Mouse (Mus musculus) forebrain, embryonic 16.5 days (tissue): Measurements from ENCODE around the gene Txlng. TPM values are rescaled to one million over a fixed set of nuclear protein-coding genes. Genes with fewer than 3 reads are reported as not detected.

Experiments
- ATAC-seq: fragments of 200-750 bp; cut with Nextera tagmentation; 2 replicates; pipeline ENCODE4 v1.8.0; 2017; ENCODE audit warnings: mild to moderate bottlenecking, moderate library complexity
- H3K27ac ChIP-seq: fragments of 300-500 bp; sonication (generic); 2 replicates; pipeline ENCODE4 v1.5.1; 2014; ENCODE audit warnings: low read length, control low read depth
- H3K27me3 ChIP-seq: fragments of 300-500 bp; sonication (generic); replicated peaks from 2 replicates; pipeline ENCODE4 v1.6.1; 2014; ENCODE audit warnings: low read length; ENCODE audit not compliant: control insufficient read depth, insufficient read depth
- H3K36me3 ChIP-seq: fragments of 300-500 bp; sonication (generic); 2 replicates; pipeline ENCODE4 v1.6.1; 2014; ENCODE audit not compliant: control insufficient read depth, insufficient read depth
- H3K4me1 ChIP-seq: fragments of 300-500 bp; sonication (generic); replicated peaks from 2 replicates; pipeline ENCODE4 v1.6.1; 2014; ENCODE audit warnings: low read length; ENCODE audit not compliant: control insufficient read depth, insufficient read depth
- H3K4me2 ChIP-seq: fragments of 300-500 bp; sonication (generic); 2 replicates; pipeline ENCODE4 v1.6.1; 2014; ENCODE audit warnings: mild to moderate bottlenecking, low read length, control low read depth
- H3K4me3 ChIP-seq: fragments of 300-500 bp; sonication (generic); replicated peaks from 2 replicates; pipeline ENCODE4 v1.5.1; 2014; ENCODE audit warnings: mild to moderate bottlenecking, low read length, control low read depth
- H3K9ac ChIP-seq: fragments of 300-500 bp; sonication (generic); replicated peaks from 2 replicates; pipeline ENCODE4 v1.6.1; 2014; ENCODE audit warnings: low read depth, low read length, control low read depth
- H3K9me3 ChIP-seq: fragments of 300-500 bp; sonication (generic); 2 replicates; pipeline ENCODE4 v1.6.1; 2016; ENCODE audit warnings: low read length; ENCODE audit not compliant: control insufficient read depth
- WGBS: fragments of 180-500 bp; shearing (Covaris S2); extraction: QIAGEN DNeasy Blood & Tissue Kit; methylation state at CpG from one replicate; pipeline ENCODE4 v1.1.7; 2014; 5-methylcytosine and 5-hydroxymethylcytosine counted together
- polyA plus RNA-seq: library from polyadenylated mRNA; unstranded; fragments of >200 nt; fragmentation: Nextera tagmentation; extraction: Ambion mirVana; gene quantifications from 2 replicates; pipeline ENCODE4 v1.2.1, GENCODE M21; 2015

Gene Txlng
- polyA plus RNA-seq, 1 experiment from 2014 or later, result 14.9 TPM

- no peak overlapping the region for H3K9ac ChIP-seq
- H3K36me3 ChIP-seq, result no peaks in the 10 kb centered on the region
- WGBS, result 47% methylated on average over 9 of the region's 9 CpGs
- H3K27me3 ChIP-seq, result no peaks in the 10 kb centered on the region
- H3K4me1 ChIP-seq, result peaks cover 7% of the 10 kb centered on the region
- no peak for ATAC-seq
- peak overlapping the region; percentile 61 for H3K4me2 ChIP-seq
- H3K27ac ChIP-seq, result no peak overlapping the region
- no peaks in the 10 kb centered on the region for H3K9me3 ChIP-seq
- peak overlapping the region; percentile 70 for H3K4me3 ChIP-seq
Observed at GRCm38 (mm10) chrX:162761716-162762395, 67.4 kb downstream of the Txlng start.

- no peak for ATAC-seq
- H3K27ac ChIP-seq, result peak overlapping the region; percentile 90
- H3K27me3 ChIP-seq, result no peaks in the 10 kb centered on the region
- 11% methylated on average over 27 of the region's 50 CpGs for WGBS
- H3K4me1 ChIP-seq, result peaks cover 7% of the 10 kb centered on the region
- H3K36me3 ChIP-seq, result no peaks in the 10 kb centered on the region
- H3K4me3 ChIP-seq, result peak overlapping the region; percentile 70
- no peaks in the 10 kb centered on the region for H3K9me3 ChIP-seq
- peak overlapping the region; percentile 68 for H3K9ac ChIP-seq
- H3K4me2 ChIP-seq, result peak overlapping the region; percentile 61
Observed at GRCm38 (mm10) chrX:162760958-162761515, 68.2 kb downstream of the Txlng start.

- Histone ChIP-seq H3K27ac (peak within 1 kb of the TSS; percentile 90), H3K4me2 (peak within 1 kb of the TSS; percentile 61), H3K4me3 (peak within 1 kb of the TSS; percentile 70), H3K27me3 (no peaks in the 10 kb centered on the region), H3K36me3 (no peaks in the 10 kb centered on the region), H3K9me3 (no peaks in the 10 kb centered on the region), H3K9ac (peak within 1 kb of the TSS; percentile 68), H3K4me1 (peaks cover 7% of the 10 kb centered on the region)
- peak; percentile 98 for ATAC-seq
- WGBS, result 32% methylated on average over 44 of the region's 100 CpGs
Observed at GRCm38 (mm10) chrX:162760115-162760942, 68.9 kb downstream of the Txlng start, which contains the start of gene Rbbp7. Rbbp7 (plus strand) TSS chrX:162760402.

GRCm38 (mm10) chrX:162759251-162760114 lies 69.8 kb downstream of the Txlng start:
- Histone ChIP-seq H3K36me3 (no peaks in the 10 kb centered on the region), H3K27ac (peak overlapping the region; percentile 90), H3K27me3 (no peaks in the 10 kb centered on the region), H3K4me1 (peaks cover 7% of the 10 kb centered on the region), H3K4me3 (peak overlapping the region; percentile 46), H3K4me2 (peak overlapping the region; percentile 54), H3K9ac (peak overlapping the region; percentile 59), H3K9me3 (no peaks in the 10 kb centered on the region)
- 23% methylated on average over 29 of the region's 32 CpGs for WGBS
- ATAC-seq, result no peak

GRCm38 (mm10) chrX:162756058-162756457 lies 73.2 kb downstream of the Txlng start:
- Histone ChIP-seq H3K36me3 (no peaks in the 10 kb centered on the region), H3K27me3 (no peaks in the 10 kb centered on the region), H3K4me1 (peaks cover 7% of the 10 kb centered on the region), H3K4me2 (no peak overlapping the region), H3K27ac (no peak overlapping the region), H3K9ac (no peak overlapping the region), H3K4me3 (no peak overlapping the region), H3K9me3 (no peaks in the 10 kb centered on the region)
- ATAC-seq, result no peak
- WGBS, result 28% methylated on average over 7 of the region's 7 CpGs

- no peaks in the 10 kb centered on the region for H3K9me3 ChIP-seq
- H3K4me2 ChIP-seq, result no peak overlapping the region
- ATAC-seq, result no peak
- H3K27ac ChIP-seq, result no peak overlapping the region
- H3K4me1 ChIP-seq, result peaks cover 4% of the 10 kb centered on the region
- no peaks in the 10 kb centered on the region for H3K36me3 ChIP-seq
- H3K9ac ChIP-seq, result no peak overlapping the region
- 93% methylated on average over 4 of the region's 4 CpGs for WGBS
- H3K27me3 ChIP-seq, result no peaks in the 10 kb centered on the region
- no peak overlapping the region for H3K4me3 ChIP-seq
Observed at GRCm38 (mm10) chrX:162754314-162754713, 74.9 kb downstream of the Txlng start.

GRCm38 (mm10) chrX:162752418-162752817 lies 76.8 kb downstream of the Txlng start:
- Histone ChIP-seq H3K27ac (no peak overlapping the region), H3K36me3 (no peaks in the 10 kb centered on the region), H3K4me3 (no peak overlapping the region), H3K9me3 (no peaks in the 10 kb centered on the region), H3K4me2 (no peak overlapping the region), H3K9ac (no peak overlapping the region), H3K4me1 (no peaks in the 10 kb centered on the region), H3K27me3 (no peaks in the 10 kb centered on the region)
- WGBS, result 97% methylated on average over 2 of the region's 2 CpGs
- no peak for ATAC-seq

- H3K36me3 ChIP-seq, result no peaks in the 10 kb centered on the region
- no peak for ATAC-seq
- H3K27me3 ChIP-seq, result no peaks in the 10 kb centered on the region
- H3K4me3 ChIP-seq, result no peak overlapping the region
- no peak overlapping the region for H3K4me2 ChIP-seq
- H3K4me1 ChIP-seq, result no peaks in the 10 kb centered on the region
- no peak overlapping the region for H3K27ac ChIP-seq
- H3K9me3 ChIP-seq, result no peaks in the 10 kb centered on the region
- 53% methylated on average over 9 of the region's 9 CpGs for WGBS
- no peak overlapping the region for H3K9ac ChIP-seq
Observed at GRCm38 (mm10) chrX:162748696-162749420, 80.4 kb downstream of the Txlng start.
